Mouse (Mus musculus): ENCODE data around the gene Cntn1.

Gene Cntn1

GRCm38 (mm10) chr15:92137026-92137425 is 86.1 kb downstream of the Cntn1 start:
- no peak for DNase-seq (ENCODE audit: low spot score)

GRCm38 (mm10) chr15:92141972-92142371 is 91.0 kb downstream of the Cntn1 start:
- no peak for DNase-seq (ENCODE audit: low spot score)

- peak; percentile 21 for DNase-seq (ENCODE audit: low spot score)
Observed at GRCm38 (mm10) chr15:92154921-92155320, 104.0 kb downstream of the Cntn1 start.

- DNase-seq (ENCODE audit: low spot score) = no peak
Observed at GRCm38 (mm10) chr15:92160855-92161162, 109.8 kb downstream of the Cntn1 start.

- DNase-seq (ENCODE audit: low spot score) = peak; percentile 58
Observed at GRCm38 (mm10) chr15:92161163-92162025, 110.4 kb downstream of the Cntn1 start.

- no peak for DNase-seq (ENCODE audit: low spot score)
Observed at GRCm38 (mm10) chr15:92162835-92163234, 111.9 kb downstream of the Cntn1 start.

- DNase-seq (ENCODE audit: low spot score) = no peak
Observed at GRCm38 (mm10) chr15:92164127-92164526, 113.2 kb downstream of the Cntn1 start.

- no peak for DNase-seq (ENCODE audit: low spot score)
Observed at GRCm38 (mm10) chr15:92166266-92166665, 115.3 kb downstream of the Cntn1 start.

GRCm38 (mm10) chr15:92175739-92176138 is 124.8 kb downstream of the Cntn1 start:
- no peak for DNase-seq (ENCODE audit: low spot score)

- DNase-seq (ENCODE audit: low spot score) = no peak
Observed at GRCm38 (mm10) chr15:92177413-92177812, 126.4 kb downstream of the Cntn1 start.

- no peak for DNase-seq (ENCODE audit: low spot score)
Observed at GRCm38 (mm10) chr15:92185484-92185883, 134.5 kb downstream of the Cntn1 start.

GRCm38 (mm10) chr15:92190000-92190399 is 139.0 kb downstream of the Cntn1 start:
- DNase-seq (ENCODE audit: low spot score) = no peak

- DNase-seq (ENCODE audit: low spot score) = peak; percentile 20
Observed at GRCm38 (mm10) chr15:92200326-92200985, 149.5 kb downstream of the Cntn1 start.

GRCm38 (mm10) chr15:92206695-92207094 is 155.7 kb downstream of the Cntn1 start:
- DNase-seq (ENCODE audit: low spot score) = no peak

- no peak for DNase-seq (ENCODE audit: low spot score)
Observed at GRCm38 (mm10) chr15:92209778-92210177, 158.8 kb downstream of the Cntn1 start.

GRCm38 (mm10) chr15:92210486-92211235 is 159.7 kb downstream of the Cntn1 start:
- no peak for DNase-seq (ENCODE audit: low spot score)

- no peak for DNase-seq (ENCODE audit: low spot score)
Observed at GRCm38 (mm10) chr15:92215841-92216240, 164.9 kb downstream of the Cntn1 start.

GRCm38 (mm10) chr15:92221446-92221845 is 170.5 kb downstream of the Cntn1 start:
- DNase-seq (ENCODE audit: low spot score) = no peak

GRCm38 (mm10) chr15:92231386-92231785 is 180.4 kb downstream of the Cntn1 start:
- peak; percentile 79 for DNase-seq (ENCODE audit: low spot score)

- no peak for DNase-seq (ENCODE audit: low spot score)
Observed at GRCm38 (mm10) chr15:92235836-92236235, 184.9 kb downstream of the Cntn1 start.

GRCm38 (mm10) chr15:92264980-92265707 is 214.2 kb downstream of the Cntn1 start:
- peak; percentile 79 for DNase-seq (ENCODE audit: low spot score)

GRCm38 (mm10) chr15:92268341-92268740 is 217.4 kb downstream of the Cntn1 start:
- peak; percentile 66 for DNase-seq (ENCODE audit: low spot score)
